Mouse (Mus musculus) midbrain, embryonic 10.5 days (tissue): ENCODE results near the gene Pdgfb. TPM values are rescaled to one million over a fixed set of nuclear protein-coding genes. Genes with fewer than 3 reads are reported as not detected.

Experiments
- DNase-seq: peaks from one replicate; pipeline ENCODE4 v3.0.0-alpha.2; 2017; ENCODE audit warnings: low spot score
- H3K27ac ChIP-seq: fragments of 300-500 bp; sonication (generic); replicated peaks from 2 replicates; pipeline ENCODE4 v1.5.1; 2016; ENCODE audit warnings: mild to moderate bottlenecking
- H3K27me3 ChIP-seq: fragments of 300-500 bp; sonication (generic); 2 replicates; pipeline ENCODE4 v1.6.1; 2016; ENCODE audit warnings: low read depth, mild to moderate bottlenecking; ENCODE audit not compliant: poor library complexity, severe bottlenecking
- H3K36me3 ChIP-seq: fragments of 300-500 bp; sonication (generic); 2 replicates; pipeline ENCODE4 v1.6.1; 2016; ENCODE audit warnings: mild to moderate bottlenecking, moderate library complexity
- H3K4me1 ChIP-seq: fragments of 300-500 bp; sonication (generic); 2 replicates; pipeline ENCODE4 v1.6.1; 2016
- H3K4me3 ChIP-seq: fragments of 300-500 bp; sonication (generic); 2 replicates; pipeline ENCODE4 v1.5.1; 2016; ENCODE audit warnings: mild to moderate bottlenecking, moderate library complexity
- H3K9me3 ChIP-seq: fragments of 300-500 bp; sonication (generic); replicated peaks from 2 replicates; pipeline ENCODE4 v1.6.1; 2016; ENCODE audit warnings: mild to moderate bottlenecking
- WGBS: fragments of 180-500 bp; shearing (Covaris S2); methylation state at CpG from one replicate; pipeline ENCODE4 v1.1.7; 2016; 5-methylcytosine and 5-hydroxymethylcytosine counted together
- polyA plus RNA-seq: library from polyadenylated mRNA; unstranded; fragments of >200 nt; fragmentation: Nextera tagmentation; extraction: Ambion mirVana; gene quantifications from 2 replicates; pipeline ENCODE4 v1.2.1, GENCODE M21; 2016

Gene Pdgfb
- 1.4 and 1.7 TPM in 2 replicates for polyA plus RNA-seq

DNA sequence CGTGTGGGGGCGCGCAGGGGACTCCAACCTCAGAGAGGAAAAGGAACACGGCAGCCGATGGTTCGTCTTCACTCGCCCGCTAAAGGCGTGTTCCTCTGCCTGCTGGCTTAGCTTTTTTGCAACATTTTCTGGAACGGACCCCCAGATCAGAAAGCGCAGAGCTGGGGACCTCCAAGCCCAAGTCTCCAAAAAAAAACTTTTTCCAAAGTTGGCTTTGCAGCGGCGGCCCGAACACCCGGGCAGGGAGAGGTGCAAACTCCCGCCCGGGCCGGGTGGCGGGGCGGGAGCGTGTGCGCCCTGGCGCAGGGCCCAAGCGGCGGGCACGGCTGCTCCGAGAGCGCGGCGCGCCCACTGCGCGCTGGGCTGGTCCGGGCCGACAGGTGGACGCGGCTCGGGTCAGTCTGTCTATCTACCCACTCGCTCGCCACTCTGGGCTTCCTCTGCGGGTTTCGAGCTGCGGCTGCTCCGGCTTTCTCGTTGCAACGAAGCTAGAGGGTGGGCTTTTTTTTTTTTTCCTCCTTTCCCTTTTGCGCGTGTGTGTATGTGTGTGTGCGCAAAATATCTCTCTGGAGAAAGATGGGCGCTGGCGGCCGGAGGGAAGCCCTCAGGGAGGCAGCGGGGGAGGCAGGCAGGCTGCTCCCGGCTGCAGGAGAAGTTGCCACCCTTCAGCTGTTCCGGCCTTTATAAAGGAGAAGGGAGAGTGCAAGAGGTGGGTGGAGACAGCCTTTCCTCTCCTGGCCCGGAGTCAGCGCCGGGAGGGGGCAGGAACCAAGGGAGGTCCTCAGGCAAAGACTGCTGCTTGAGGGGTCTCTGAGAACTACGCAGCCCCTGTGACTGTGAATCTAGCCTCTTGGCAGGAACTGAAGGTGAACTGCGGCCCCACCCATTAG is at the start of gene Pdgfb:
Pdgfb (minus strand) TSS at position 657 of the 890 bp plus-strand sequence.
- Histone ChIP-seq H3K36me3 (no peaks in the 10 kb centered on the region), H3K4me1 (peaks cover 36% of the 10 kb centered on the region), H3K9me3 (no peaks in the 10 kb centered on the region), H3K27me3 (peaks cover 79% of the 10 kb centered on the region), H3K27ac (peak within 1 kb of the TSS; percentile 61), H3K4me3 (peak within 1 kb of the TSS; percentile 79)
- DNase-seq: peak; percentile 31
- WGBS: 1% methylated on average over 60 of the region's 60 CpGs

DNA sequence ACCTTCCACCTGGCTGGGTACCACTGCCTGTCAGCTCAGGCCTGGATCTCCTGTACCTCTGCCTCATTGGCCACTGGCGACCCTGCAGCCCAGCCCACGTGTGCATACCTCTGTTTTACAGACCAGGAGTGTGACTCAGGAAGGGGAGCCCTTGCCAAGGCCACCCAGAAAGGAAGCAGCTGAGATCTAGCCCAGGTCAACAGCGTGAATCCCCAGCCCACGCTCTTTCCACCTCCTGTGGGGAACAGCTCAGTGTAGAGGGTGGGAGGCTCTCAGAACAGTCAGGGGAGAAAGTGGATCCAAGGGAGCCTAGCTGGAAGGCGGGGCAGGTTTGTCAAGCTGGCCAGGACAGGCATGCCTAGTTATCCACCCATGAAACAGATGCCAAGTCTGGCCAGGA is 48.0 kb upstream of the Pdgfb start:
- DNase-seq: no peak
- H3K4me3 ChIP-seq: no peak overlapping the region
- peaks cover 10% of the 10 kb centered on the region; the same call in 1 of the 2 replicates for H3K4me1 ChIP-seq
- H3K36me3 ChIP-seq: no peaks in the 10 kb centered on the region
- 0 out of 2 replicates have a peak, but pooled peaks cover 6% of the 10 kb centered on the region for H3K27me3 ChIP-seq
- 0 out of 2 replicates have a peak overlapping the region, but pooled peaks have one; percentile 5 for H3K27ac ChIP-seq
- WGBS: 56% methylated on average over 5 of the region's 5 CpGs
- H3K9me3 ChIP-seq: no peaks in the 10 kb centered on the region

DNA sequence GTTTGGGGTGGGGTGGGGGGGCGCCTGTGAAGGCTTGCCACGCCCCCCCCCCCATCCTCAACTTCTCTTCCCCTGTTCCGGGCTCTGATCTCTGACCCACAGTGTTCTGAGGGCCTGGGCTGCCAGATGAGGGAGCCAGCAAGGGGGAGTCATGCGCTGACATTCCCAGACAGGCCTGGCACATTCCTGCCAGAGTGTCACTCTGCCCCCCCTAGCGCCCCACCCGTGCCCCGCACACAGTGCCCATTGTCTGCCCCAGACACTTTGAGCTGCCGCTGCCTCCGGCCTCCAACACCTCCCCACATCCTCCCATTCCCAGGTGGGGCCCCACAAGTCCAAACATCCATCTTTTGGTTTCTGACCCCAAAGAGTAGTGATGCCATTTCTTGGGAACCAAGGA is 47.6 kb upstream of the Pdgfb start:
- Histone ChIP-seq H3K4me3 (no peak overlapping the region), H3K27me3 (0 out of 2 replicates have a peak, but pooled peaks cover 6% of the 10 kb centered on the region), H3K36me3 (no peaks in the 10 kb centered on the region), H3K4me1 (peaks cover 10% of the 10 kb centered on the region; the same call in 1 of the 2 replicates), H3K9me3 (no peaks in the 10 kb centered on the region), H3K27ac (no peak overlapping the region)
- WGBS: 77% methylated on average over 8 of the region's 9 CpGs
- DNase-seq: no peak

DNA sequence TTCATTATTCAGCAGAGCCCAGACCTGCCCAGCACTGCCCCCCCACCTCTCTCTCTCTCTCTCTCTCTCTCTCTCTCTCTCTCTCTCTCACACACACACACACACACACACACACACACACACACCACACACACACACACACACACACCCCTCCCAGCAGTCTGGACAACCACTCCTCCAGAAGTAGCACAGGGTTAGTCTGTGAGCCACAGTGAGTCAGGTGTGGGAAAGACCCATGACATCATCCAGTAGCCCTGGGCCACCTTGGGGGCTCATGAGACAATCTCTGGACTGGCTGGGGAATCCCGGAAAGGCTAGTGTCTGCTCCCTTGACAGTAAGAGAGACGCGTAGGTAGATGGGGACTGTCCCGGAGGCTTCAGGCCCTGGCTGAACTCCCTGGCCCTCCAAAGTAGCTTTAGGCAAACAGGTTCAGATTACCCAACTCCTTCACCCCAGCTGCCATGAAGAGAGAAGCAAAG is 46.3 kb upstream of the Pdgfb start:
- Histone ChIP-seq H3K9me3 (no peaks in the 10 kb centered on the region), H3K27me3 (0 out of 2 replicates have a peak, but pooled peaks cover 6% of the 10 kb centered on the region), H3K4me1 (peaks cover 15% of the 10 kb centered on the region), H3K36me3 (no peaks in the 10 kb centered on the region), H3K27ac (no peak overlapping the region), H3K4me3 (no peak overlapping the region)
- WGBS: 95% methylated on average over 4 of the region's 4 CpGs
- DNase-seq: no peak

DNA sequence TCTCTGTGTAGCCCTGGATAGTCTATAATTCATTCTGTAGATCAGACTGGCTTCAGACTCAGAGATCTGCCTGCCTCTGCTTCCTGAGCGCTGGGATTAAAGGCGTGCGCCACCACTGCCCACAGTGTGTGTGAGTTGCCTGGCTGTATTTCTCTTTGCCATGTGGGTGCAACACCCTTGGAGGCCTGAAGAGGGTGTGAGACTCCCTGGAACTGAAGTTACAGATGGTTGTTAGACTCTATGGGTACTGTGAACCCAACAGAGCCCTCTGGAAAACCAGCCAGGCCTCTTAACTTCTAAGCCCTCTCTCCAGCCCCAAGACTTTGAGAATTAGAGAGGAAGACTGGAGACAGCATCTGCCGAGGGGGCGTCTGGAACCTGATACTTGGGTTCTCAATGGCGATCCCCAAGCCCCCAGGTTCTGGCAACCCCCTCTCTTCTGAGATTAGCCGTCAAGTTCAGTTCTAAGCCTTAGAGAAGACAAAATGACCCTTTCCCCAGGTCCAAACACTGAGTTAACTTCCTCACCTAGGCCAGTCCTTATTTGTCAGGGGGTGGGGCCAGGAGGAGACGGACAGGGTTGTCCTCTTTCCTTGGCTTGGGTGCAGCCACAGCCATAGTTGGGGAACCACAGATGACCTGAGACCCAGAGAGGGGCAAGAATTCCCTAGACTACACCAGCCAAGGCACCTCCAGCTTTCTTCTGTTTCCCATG is 45.7 kb upstream of the Pdgfb start:
- WGBS: 94% methylated on average over 8 of the region's 8 CpGs

DNA sequence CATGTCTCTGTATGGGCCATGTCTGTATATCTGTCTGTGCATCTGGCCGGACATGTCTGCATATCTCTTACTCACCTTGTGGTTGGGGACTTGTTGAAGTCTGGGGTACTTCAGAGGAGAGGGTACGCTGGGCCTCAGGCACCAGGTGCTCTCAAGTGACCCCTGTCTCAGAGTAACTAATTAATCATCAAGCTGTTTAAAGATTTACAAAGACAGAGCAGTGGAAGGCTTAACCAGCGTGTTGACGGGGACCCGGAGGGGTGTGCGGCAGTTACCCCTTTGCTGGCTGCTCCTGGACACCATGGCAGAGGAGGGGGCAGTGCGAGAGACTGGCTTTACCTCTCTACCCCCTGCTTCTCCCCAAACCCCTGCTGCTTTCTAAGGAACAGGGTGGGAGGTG is 44.8 kb upstream of the Pdgfb start:
- 86% methylated on average over 7 of the region's 7 CpGs for WGBS

More for the DNA sequence above, 45.7 kb upstream of the Pdgfb start:
- H3K9me3 ChIP-seq: no peaks in the 10 kb centered on the region
- no peak overlapping the region for H3K4me3 ChIP-seq
- H3K27ac ChIP-seq: no peak overlapping the region
- H3K36me3 ChIP-seq: no peaks in the 10 kb centered on the region
- no peak for DNase-seq
- H3K27me3 ChIP-seq: 0 out of 2 replicates have a peak, but pooled peaks cover 6% of the 10 kb centered on the region
- peaks cover 20% of the 10 kb centered on the region for H3K4me1 ChIP-seq

DNA sequence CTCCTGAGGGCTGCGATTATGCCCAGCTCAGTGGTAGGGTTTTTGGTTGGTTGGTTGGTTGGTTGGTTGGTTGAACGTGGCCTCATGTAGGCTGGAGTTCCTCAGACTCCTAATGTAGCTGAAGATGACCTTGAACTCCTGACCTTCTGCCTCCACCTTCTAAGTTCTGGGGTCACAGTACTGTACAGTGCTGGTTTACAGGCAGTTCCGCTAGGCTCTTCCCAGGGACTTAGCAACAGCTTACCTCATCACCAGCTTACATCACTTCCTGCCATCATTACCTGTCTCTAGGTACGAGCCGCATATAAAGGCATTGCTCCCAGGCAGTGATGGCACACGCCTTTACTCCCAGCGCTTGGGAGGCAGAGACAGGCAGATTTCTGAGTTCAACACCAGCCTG is 43.4 kb upstream of the Pdgfb start:
- no peaks in the 10 kb centered on the region for H3K9me3 ChIP-seq
- H3K27ac ChIP-seq: no peak overlapping the region
- no peak for DNase-seq
- WGBS: 88% methylated on average over 7 of the region's 7 CpGs
- peaks cover 32% of the 10 kb centered on the region for H3K4me1 ChIP-seq
- 0 out of 2 replicates have a peak, but pooled peaks cover 6% of the 10 kb centered on the region for H3K27me3 ChIP-seq
- H3K4me3 ChIP-seq: no peak overlapping the region
- H3K36me3 ChIP-seq: no peaks in the 10 kb centered on the region

More for the DNA sequence above, 44.8 kb upstream of the Pdgfb start:
- no peak for DNase-seq
- Histone ChIP-seq H3K27me3 (0 out of 2 replicates have a peak, but pooled peaks cover 6% of the 10 kb centered on the region), H3K4me3 (no peak overlapping the region), H3K36me3 (no peaks in the 10 kb centered on the region), H3K9me3 (no peaks in the 10 kb centered on the region), H3K27ac (no peak overlapping the region), H3K4me1 (peaks cover 25% of the 10 kb centered on the region)

DNA sequence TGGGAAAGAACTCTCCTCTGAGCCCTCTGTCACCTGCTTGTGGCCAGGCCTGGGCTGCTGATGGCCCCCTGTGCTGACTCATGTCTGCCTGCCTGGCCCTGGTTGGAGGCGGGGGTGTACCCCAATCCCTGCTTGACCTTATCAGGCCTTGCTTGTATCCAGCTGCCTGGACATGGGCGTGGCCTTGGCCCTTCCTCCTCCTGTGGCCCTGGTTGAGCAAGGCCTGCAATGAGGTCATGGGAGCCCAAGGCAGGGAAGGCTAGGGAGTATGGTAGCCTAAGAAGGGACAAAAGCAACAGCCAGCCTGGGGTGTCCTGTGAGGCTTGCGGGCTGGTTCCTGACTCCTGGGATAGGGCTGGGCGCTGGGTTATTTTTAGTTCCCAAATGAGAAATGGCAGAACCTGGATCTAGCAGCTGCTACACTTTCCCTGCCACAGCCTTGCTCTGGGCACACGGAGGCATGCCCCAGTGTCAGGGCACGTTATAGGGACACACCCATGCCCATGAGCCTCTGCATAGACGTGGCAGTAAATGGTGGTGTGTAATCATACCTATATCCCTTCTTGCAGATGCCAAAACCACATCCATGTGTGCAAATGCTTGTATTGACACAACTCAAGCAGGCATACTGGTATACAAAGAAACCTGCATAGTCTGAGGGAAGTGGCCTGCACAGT is 39.4 kb upstream of the Pdgfb start:
- no peaks in the 10 kb centered on the region for H3K27me3 ChIP-seq
- peak overlapping the region; percentile 23; the same call in 1 of the 2 replicates for H3K27ac ChIP-seq
- DNase-seq: no peak
- WGBS: 83% methylated on average over 7 of the region's 7 CpGs
- peaks cover 25% of the 10 kb centered on the region for H3K4me1 ChIP-seq
- H3K4me3 ChIP-seq: no peak overlapping the region
- no peaks in the 10 kb centered on the region for H3K9me3 ChIP-seq
- H3K36me3 ChIP-seq: no peaks in the 10 kb centered on the region

DNA sequence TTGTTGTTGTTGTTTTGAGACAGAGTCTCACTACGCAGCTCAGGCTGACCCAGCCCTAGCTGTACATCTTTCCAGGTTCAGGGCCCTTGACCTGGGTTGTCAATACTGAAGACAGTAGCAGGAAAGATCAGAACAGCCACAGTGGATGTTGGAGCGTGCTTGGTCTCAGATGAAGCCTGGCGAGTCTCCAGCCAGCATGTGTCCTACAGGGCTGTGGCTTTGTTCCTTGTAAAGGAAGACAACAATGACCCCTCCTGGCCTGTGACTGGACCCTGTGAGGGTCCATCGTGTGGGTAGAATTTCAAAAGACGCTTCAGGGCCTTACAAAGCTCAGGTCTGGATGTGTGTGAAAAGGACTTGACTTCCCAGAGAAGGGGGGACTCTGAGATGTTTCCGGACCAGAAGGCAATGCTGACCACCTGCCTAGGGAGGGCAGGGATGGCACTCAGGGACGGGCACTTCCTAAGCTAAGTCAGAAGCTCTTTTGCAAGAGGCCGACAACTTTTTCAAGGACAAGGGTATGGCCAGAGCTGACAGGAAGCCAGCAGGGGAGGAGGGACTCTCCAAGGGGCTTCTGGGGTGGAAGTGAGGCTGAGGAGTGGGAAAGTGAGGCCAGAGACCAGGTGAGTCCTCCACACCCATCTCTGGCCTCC is 38.7 kb upstream of the Pdgfb start:
- H3K27ac ChIP-seq: peak overlapping the region; percentile 23; the same call in 1 of the 2 replicates
- H3K36me3 ChIP-seq: no peaks in the 10 kb centered on the region
- H3K9me3 ChIP-seq: no peaks in the 10 kb centered on the region
- 74% methylated on average over 8 of the region's 8 CpGs for WGBS
- H3K4me1 ChIP-seq: peaks cover 25% of the 10 kb centered on the region
- H3K27me3 ChIP-seq: no peaks in the 10 kb centered on the region
- no peak for DNase-seq
- no peak overlapping the region for H3K4me3 ChIP-seq

DNA sequence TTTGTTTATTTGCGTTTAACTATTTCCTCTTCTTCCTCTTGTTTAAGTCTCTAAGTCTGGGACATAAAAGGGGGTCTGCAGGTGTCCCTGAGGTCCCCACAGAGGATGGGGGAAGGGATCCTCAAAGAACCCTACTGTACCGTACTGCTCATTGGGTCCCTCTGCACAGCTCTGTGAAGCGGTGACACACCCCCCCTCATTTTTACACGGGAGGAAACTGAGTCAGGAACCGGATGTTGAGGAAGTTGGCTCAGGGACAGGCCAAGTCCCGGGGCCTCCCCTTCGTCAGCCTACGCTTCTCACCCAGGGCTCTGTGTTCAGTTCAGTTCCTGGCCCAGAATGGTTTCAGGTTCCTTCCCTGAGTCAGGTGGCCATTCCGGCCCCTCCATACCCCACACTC is 37.0 kb upstream of the Pdgfb start:
- H3K36me3 ChIP-seq: no peaks in the 10 kb centered on the region
- no peaks in the 10 kb centered on the region for H3K27me3 ChIP-seq
- no peaks in the 10 kb centered on the region for H3K9me3 ChIP-seq
- H3K4me3 ChIP-seq: no peak overlapping the region
- H3K27ac ChIP-seq: peak overlapping the region; percentile 23; the same call in 1 of the 2 replicates
- peaks cover 24% of the 10 kb centered on the region for H3K4me1 ChIP-seq
- 92% methylated on average over 9 of the region's 9 CpGs for WGBS
- no peak for DNase-seq

DNA sequence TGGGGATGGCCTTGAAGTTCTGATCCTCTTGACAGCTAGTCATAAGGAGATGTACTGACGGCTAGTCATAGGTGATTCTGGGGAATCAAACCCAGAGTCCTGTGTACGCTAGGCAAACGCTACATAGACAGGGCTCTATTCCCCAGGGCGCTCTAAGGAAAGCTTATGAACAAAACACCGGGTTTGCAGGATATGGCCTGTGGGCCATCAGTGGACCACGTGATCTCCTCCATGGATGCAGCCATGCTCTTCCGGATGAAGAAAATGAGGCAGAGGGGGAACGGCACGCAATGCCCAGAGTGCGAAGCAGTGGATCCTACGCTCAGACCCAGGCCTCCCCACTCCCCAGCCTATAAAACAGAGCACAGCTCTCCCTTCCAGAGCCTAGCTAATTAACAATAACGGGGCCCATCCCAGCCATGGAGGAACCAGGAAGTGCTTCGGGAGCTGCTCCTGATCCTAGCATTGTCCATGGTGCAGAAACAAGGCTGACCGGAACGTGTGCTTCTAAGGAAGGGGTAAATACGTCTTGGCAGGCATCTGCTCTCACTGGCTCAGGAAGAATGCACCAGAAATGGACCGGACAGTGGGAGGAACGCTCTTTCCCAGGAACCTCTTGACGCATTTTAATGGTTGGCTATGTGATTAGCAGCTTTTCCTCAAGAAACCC is 36.5 kb upstream of the Pdgfb start:
- WGBS: 87% methylated on average over 19 of the region's 19 CpGs
- H3K4me3 ChIP-seq: no peak overlapping the region
- no peaks in the 10 kb centered on the region for H3K9me3 ChIP-seq
- DNase-seq: no peak
- no peaks in the 10 kb centered on the region for H3K27me3 ChIP-seq
- H3K27ac ChIP-seq: peak overlapping the region; percentile 23; the same call in 1 of the 2 replicates
- H3K36me3 ChIP-seq: no peaks in the 10 kb centered on the region
- peaks cover 20% of the 10 kb centered on the region for H3K4me1 ChIP-seq
